Mouse (Mus musculus) ZHBTc4 (cell line): ENCODE measurements around the gene Snx7.

Source experiments
- DNase-seq: peaks from one replicate; pipeline ENCODE4 v3.0.0-alpha.2; 2011; ENCODE audit warnings: low read depth, low spot score

The Snx7 gene

DNA sequence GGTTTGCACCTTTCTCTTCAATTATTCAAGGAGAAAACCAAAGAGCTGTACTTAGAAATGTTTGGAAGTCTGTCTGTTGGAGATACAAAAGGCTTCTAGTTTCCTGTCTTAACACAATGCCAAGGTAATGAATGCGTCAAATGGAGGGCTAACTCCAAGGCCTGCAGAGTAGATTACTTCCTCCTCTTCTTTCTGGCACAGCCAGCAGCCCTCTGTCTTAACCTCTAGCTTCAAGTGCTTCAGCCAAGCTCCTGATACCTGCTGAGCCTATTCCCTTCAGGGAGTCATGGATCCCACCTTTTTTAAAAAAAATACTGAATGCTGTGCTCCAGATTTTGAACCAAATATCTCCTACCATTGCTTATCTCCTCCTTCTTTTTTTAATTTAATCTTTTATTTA is 51.1 kb downstream of the Snx7 start:
- no peak for DNase-seq

DNA sequence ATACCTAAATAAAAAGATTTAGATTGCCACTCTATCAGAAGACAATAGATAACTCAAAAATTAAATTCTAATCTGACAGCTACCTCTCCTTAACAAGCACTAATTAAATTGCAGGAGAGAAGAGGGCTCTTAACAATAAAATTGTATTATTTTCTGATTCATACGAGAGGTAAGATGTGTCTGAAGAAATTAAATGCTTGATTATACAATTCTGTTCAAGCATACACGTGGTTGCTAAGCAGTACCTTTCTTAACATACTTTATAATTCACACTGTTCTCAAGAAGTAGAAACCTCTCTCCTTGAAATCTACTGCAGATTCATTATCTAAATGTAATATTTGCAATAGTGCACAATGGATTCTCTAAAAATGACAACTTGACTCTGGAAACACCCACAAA is 54.5 kb downstream of the Snx7 start:
- DNase-seq = no peak

DNA sequence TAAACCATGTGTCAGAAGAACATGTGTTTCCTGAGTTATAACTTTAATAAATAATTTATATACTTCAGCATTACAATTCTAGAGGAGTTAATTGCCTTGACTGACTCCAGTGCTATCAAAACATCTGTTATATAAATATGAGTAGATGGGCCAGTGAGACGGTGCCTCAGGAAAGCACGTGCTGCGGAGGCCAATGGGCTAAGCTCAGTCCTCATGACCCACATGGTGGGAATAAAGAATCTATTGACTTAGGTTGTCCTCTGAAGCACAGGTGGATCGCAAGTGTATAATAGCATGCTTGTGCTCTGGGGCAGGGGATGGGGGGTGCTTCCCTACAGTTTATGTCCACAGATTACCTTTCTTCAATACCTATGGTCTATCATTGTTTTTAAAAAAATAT is 56.6 kb downstream of the Snx7 start:
- no peak for DNase-seq

DNA sequence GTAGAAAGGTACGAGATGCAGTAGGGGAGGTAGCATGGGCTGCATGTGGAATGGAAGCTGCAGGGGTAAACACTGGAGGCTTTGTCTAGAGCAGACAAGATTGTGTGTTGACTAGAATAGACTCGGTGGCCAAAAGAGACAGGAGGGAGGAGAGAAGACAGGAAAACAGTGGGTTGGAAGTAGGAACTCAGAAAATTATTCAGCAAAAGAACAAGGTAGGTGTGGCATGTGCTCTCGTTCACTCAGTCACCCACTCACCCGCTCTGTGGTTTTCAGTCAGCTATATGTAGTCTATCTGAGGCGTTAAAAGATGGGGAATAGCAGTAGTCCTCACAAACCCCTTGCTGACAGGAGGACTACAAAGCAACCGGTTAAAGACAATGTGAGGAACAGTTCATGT is 63.0 kb downstream of the Snx7 start:
- no peak for DNase-seq

DNA sequence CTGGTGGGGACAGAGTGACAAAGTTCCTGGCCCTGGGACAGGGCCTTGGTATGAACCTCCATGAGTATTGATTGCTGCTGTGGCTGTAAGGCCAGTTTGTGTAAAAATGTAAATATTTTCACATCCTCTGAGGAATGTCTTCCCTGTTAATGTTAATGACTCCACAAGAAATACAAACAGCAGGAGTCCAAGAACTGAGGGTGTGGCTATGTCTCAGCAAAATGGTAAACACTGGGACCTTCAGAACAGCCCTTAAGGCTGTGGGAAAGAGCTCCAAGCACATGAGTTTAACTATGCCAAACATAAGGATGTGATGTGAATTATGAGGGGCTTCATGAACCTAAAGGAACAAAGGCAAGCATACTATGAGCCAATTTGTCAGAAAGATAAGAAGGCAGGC is 74.2 kb downstream of the Snx7 start:
- DNase-seq = peak; percentile 55

DNA sequence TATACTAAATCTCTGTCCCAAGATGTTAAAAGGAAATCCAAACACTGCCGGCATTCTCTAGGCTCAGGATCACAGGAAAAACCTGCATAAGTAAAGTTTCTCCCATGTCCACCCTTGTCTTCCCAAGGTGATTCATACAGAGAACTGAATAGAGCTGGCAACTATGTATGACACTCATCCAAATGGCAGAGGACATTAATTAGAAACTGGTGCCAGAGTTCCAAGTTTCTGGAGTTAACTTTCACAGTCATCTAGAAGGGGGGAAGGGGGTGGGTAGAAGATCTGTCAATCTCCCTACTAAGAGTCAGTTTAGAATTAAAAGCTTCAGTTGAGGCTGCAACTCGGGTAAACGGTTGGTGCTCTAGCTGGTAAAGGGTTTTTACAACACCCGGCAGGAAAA is 76.8 kb downstream of the Snx7 start:
- DNase-seq = no peak

DNA sequence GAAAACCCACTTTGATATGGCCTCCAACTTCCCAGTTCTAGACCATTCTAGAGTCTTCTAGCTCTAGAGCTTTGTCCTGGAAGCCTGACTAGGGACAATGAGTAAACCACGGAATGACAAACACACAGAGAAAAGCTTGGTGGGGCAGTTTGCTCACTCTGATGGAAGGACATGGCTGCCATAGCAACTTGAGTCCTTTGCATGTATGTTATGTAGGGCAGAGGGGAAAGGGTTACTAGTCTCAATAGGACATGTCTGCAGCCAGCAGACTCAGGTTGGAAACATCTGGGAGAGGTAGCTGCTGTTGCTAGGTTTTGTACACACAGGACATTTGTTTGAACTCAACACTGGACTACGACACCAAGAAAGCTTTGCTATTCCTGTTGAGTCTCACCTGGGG is 77.5 kb downstream of the Snx7 start:
- DNase-seq = no peak

DNA sequence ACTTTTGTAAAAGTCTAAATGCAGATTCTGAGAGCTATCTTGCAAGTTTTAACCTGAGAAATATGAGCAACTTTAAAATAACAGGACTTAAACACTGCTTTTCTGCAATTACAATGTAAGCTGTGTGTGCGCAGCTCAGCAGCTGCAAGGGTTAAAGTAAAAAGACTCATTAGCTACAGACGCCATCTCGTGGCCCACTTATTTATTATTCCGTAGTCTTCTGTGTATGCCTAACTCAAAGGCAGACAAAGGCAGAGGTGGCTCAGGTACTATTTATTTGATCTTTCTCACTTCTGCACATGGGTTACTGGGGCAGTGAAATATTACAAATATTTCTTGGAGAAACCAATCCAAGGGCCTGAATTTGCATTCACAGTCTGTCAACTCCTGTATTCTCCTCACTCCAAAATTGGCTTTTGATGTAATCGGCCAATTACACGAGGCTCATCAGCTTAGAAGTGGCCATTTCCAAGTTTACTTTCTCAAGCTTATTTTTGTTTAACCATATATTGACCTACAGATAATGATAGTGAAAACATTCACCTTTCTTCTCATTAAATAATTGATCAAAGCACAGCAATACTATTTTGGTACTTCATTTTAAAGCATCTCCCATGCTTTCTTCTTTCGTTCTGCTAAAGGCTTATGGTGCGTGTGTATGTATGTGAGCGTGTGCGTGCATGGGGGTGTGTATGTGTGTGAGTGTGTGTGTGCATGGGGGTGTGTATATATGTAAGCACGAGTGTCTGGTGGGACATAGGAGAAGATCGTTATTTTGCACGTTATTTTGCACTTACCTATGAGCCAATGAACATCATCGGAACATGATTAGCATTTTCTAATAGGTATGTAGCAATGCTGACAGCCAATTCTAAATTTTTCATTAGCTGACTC is 79.7 kb downstream of the Snx7 start:
- DNase-seq = peak; percentile 39

DNA sequence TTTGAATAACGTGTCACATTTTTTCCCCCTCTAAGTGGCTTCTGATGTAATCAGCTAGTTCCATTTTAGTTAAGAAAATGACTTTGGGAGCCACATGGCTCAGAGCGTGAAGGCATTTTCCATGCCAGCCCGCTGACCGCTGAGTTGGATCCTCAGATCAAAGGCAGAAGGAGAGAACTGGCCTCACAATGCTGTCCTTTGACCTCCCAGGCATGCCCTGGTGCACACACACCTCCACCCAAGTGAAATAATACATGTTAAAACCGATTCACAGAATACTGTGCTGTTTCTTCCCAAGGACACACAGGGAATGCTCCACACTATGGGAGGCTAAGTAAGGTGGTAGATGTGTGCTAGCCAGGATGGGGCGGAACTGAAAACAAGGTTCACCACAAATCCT is 81.5 kb downstream of the Snx7 start:
- DNase-seq = no peak

DNA sequence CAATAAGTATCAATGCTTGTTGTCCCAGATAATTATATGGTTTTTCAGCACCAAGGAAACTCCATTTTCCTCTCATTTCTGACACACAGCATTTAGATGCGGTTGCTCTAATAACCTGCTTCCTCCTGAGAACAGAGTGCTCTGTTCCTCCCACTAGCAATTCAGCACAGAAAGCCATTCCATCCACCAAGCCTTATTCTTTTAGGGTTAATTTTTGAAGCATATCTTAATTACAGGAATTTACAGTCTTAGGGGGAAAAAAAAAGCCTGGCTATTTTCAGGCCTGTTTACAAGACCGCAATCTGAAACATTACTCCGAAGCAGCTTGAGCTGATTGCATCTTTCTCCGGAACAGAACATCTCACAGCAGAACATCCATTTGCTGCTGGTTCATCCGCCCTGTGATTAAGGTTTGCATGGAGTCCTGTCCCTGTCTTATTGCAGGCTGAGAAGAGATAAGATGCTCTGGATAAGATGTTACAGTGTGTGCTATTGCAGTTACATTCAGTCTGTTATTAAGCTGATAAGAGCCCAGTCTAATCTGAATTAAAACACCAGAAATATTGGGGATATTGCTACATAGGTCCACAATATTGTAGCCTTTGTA is 116.5 kb downstream of the Snx7 start:
- DNase-seq = no peak

DNA sequence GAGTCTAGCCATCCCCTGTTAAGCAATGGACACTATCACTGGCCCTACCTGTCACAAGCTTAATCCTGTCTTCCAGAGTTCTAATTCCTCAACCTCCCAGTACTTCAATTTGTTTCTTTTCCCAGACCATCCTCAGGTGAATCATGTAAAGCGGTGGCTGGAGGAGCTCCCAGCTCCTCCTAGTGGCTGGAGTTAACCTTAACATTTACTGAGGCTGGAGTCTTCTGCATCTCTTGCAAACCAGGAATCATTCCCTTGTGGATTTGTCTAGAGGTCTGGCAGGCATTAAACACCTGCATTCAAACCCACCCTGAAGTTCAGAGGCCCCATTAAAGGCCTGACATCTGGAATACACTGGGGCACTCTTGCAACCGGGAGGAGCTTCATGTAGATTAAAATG is 117.1 kb downstream of the Snx7 start:
- peak; percentile 39 for DNase-seq

DNA sequence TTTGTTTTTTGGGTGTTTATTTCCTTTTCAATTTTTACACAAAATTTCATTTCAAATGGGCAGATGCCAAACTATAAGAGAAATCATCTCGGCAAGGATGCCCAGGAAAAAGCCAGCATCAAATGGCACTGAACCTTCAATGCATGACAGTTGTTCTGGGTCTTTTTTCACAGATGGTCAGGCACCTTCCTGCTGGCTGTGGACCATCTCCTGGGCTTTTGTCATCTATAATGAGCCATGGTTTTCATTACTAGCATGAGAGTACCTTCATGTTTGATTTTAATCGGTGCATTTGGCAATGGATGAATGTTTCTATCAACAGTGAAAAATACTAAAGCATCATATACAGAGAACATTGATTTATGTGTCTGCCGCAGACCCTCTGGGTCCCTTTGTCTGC is 119.5 kb downstream of the Snx7 start:
- DNase-seq = no peak

DNA sequence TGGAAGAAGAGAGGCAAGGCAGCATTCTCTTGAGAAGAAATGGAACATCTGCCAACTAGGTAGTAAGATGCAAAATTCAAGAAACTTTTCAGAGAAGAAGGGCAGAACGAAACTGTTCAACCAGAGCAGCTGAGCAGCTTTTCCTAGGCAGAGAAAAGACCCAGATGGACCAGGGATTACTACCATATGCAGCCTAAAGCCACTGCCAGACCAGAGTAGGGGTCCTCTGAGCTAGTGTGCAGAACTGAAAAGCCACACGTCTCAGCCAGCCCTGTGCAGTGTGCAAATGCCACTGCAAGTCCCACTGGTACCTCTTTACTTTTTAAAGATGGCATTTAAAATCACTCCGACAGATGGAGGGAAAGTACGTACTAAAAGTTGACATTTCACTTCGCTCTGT is 129.0 kb downstream of the Snx7 start:
- no peak for DNase-seq

DNA sequence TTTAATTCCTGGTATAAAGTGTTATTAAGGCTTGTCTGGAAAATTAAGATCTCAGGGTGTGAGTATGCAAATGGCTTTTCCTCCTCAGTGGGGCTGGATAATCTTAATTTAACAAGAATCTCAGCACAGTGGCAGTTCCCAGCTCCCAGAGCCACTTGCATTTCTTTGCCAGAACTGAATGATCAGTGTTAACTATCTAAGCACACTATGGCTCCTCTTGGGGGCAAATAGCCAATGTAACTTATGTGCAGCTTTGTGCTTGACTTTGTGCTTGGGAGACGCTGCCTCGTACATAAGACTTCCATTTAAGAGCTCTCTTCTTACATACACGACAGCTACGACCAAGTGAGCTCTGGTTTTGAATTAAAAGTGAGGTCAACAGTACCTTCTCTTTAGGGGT is 136.1 kb downstream of the Snx7 start:
- DNase-seq = no peak
